Mouse (Mus musculus): ENCODE data around the gene Zfp536.

GRCm38 (mm10) chr7:37566019-37566418, 207.4 kb downstream of the Zfp536 start:
- TF ChIP-seq CTCF (IDR thresholded peaks at IDR 0.05; ENCODE audit: control insufficient read depth, insufficient read depth, low read length) (no peak), POLR2A (IDR thresholded peaks at IDR 0.05; ENCODE audit: borderline replicate concordance, control insufficient read depth, low read depth, low read length) (no peak)
